Mouse (Mus musculus) liver, embryonic 12.5 days (tissue): ENCODE measurements at regions not wholly inside any gene's neighbourhood (a gene's known extent, or its start where the extent isn't known, plus 50 kb on each side); places are given as distances from the start of the nearest gene placed in this dataset.

ENCODE experiments used
- ATAC-seq: fragments of 200-750 bp; cut with Nextera tagmentation; 2 replicates; pipeline ENCODE4 v1.8.0; 2017; ENCODE audit warnings: moderate number of reproducible peaks, mild to moderate bottlenecking, moderate library complexity
- H3K27ac ChIP-seq: fragments of 300-500 bp; sonication (generic); 2 replicates; pipeline ENCODE4 v1.5.1; 2016; ENCODE audit warnings: mild to moderate bottlenecking
- H3K27me3 ChIP-seq: fragments of 300-500 bp; sonication (generic); replicated peaks from 2 replicates; pipeline ENCODE4 v1.6.1; 2016; ENCODE audit warnings: mild to moderate bottlenecking, moderate library complexity
- H3K36me3 ChIP-seq: fragments of 300-500 bp; sonication (generic); 2 replicates; pipeline ENCODE4 v1.6.1; 2016; ENCODE audit warnings: mild to moderate bottlenecking, moderate library complexity
- H3K4me1 ChIP-seq: fragments of 300-500 bp; sonication (generic); 2 replicates; pipeline ENCODE4 v1.6.1; 2016
- H3K4me2 ChIP-seq: fragments of 300-500 bp; sonication (generic); 2 replicates; pipeline ENCODE4 v1.6.1; 2016; ENCODE audit warnings: mild to moderate bottlenecking, moderate library complexity
- H3K4me3 ChIP-seq: fragments of 300-500 bp; sonication (generic); 2 replicates; pipeline ENCODE4 v1.5.1; 2016; ENCODE audit warnings: mild to moderate bottlenecking, moderate library complexity
- H3K9ac ChIP-seq: fragments of 300-500 bp; sonication (generic); 2 replicates; pipeline ENCODE4 v1.6.1; 2016; ENCODE audit warnings: mild to moderate bottlenecking, moderate library complexity
- H3K9me3 ChIP-seq: fragments of 300-500 bp; sonication (generic); replicated peaks from 2 replicates; pipeline ENCODE4 v1.6.1; 2016; ENCODE audit warnings: mild to moderate bottlenecking, moderate library complexity
- WGBS: fragments of 180-500 bp; shearing (Covaris S2); methylation state at CpG from one replicate; pipeline ENCODE4 v1.1.7; 2016; ENCODE audit not compliant: insufficient replicate concordance; 5-methylcytosine and 5-hydroxymethylcytosine counted together

- H3K4me2 ChIP-seq = no peak overlapping the region
- H3K4me3 ChIP-seq = no peak overlapping the region
- no peaks in the 10 kb centered on the region for H3K4me1 ChIP-seq
- no peak for ATAC-seq
- no peaks in the 10 kb centered on the region for H3K27me3 ChIP-seq
- WGBS = 64% methylated on average over 2 of the region's 2 CpGs
- no peaks in the 10 kb centered on the region for H3K9me3 ChIP-seq
- no peaks in the 10 kb centered on the region for H3K36me3 ChIP-seq
- no peak overlapping the region for H3K27ac ChIP-seq
- no peak overlapping the region for H3K9ac ChIP-seq
Measured at GRCm38 (mm10) chr9:31794911-31795310, 118.4 kb downstream of the Barx2 start.

DNA sequence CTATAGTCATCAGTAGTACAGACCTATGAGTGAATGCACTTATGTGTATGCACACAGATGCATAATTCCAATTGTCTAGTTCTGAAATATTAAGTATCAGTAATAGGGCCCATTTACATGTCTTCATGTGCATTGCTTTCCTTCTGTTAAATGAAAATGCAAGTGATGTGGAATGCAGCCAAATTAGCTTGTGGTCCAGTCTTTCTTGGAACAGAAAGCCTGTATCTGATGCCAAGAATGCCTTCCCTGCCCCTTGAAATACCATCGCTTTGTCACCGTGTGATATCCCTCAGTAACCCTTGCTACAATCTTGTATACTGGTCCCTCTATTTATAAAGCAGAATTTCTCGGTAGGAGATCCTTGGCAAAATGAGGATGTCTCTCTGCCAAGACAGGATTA is 137.3 kb downstream of the Barx2 start:
- Histone ChIP-seq H3K4me3 (no peak overlapping the region), H3K4me2 (no peak overlapping the region), H3K9ac (no peak overlapping the region), H3K36me3 (no peaks in the 10 kb centered on the region), H3K4me1 (no peaks in the 10 kb centered on the region), H3K27me3 (no peaks in the 10 kb centered on the region), H3K27ac (no peak overlapping the region), H3K9me3 (0 out of 2 replicates have a peak, but pooled peaks cover 4% of the 10 kb centered on the region)
- no peak for ATAC-seq
- 70% methylated on average over 3 of the region's 3 CpGs for whole genome bisulfite sequencing

DNA sequence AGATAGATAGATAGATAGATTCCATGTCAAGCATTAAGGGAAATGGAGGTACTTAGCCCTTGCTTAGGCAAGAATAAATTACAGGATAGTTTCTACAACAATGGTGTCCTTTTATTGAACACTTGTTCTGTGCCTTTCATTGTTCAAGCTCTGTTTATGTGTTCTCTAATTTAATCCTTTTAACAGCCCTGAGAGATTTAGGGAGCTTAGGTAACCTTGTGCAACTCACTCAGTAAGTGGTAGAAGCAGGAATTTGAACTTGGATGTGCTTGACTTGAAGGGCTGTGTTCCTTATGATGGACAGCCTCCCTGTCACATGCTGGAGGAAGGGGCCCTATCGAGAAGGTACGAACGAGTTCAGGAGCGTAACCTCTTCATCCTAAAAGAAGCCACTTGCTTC is 147.9 kb downstream of the Barx2 start:
- Histone ChIP-seq H3K4me2 (no peak overlapping the region), H3K27me3 (no peaks in the 10 kb centered on the region), H3K36me3 (no peaks in the 10 kb centered on the region), H3K9me3 (no peaks in the 10 kb centered on the region), H3K4me1 (no peaks in the 10 kb centered on the region), H3K27ac (no peak overlapping the region), H3K4me3 (no peak overlapping the region), H3K9ac (no peak overlapping the region)
- WGBS = 74% methylated on average over 4 of the region's 4 CpGs
- no peak for ATAC-seq

- Histone ChIP-seq H3K4me1 (no peaks in the 10 kb centered on the region), H3K27ac (no peak overlapping the region), H3K9ac (no peak overlapping the region), H3K9me3 (no peaks in the 10 kb centered on the region), H3K27me3 (no peaks in the 10 kb centered on the region), H3K4me3 (no peak overlapping the region), H3K36me3 (no peaks in the 10 kb centered on the region), H3K4me2 (no peak overlapping the region)
- WGBS = 57% methylated on average over 6 of the region's 6 CpGs
- ATAC-seq = no peak
Measured at GRCm38 (mm10) chr9:31757894-31758561, 155.2 kb downstream of the Barx2 start.

- no peak overlapping the region for H3K27ac ChIP-seq
- no peaks in the 10 kb centered on the region for H3K36me3 ChIP-seq
- no peak overlapping the region for H3K4me3 ChIP-seq
- H3K9ac ChIP-seq = no peak overlapping the region
- no peaks in the 10 kb centered on the region for H3K9me3 ChIP-seq
- H3K4me2 ChIP-seq = no peak overlapping the region
- H3K27me3 ChIP-seq = no peaks in the 10 kb centered on the region
- no peaks in the 10 kb centered on the region for H3K4me1 ChIP-seq
- no peak for ATAC-seq
Measured at GRCm38 (mm10) chr9:31730443-31730842, 182.8 kb downstream of the Barx2 start.

GRCm38 (mm10) chr9:31719309-31719708 is 194.0 kb downstream of the Barx2 start:
- H3K36me3 ChIP-seq = no peaks in the 10 kb centered on the region
- ATAC-seq = no peak
- H3K4me1 ChIP-seq = no peaks in the 10 kb centered on the region
- H3K27ac ChIP-seq = no peak overlapping the region
- no peak overlapping the region for H3K9ac ChIP-seq
- no peak overlapping the region for H3K4me2 ChIP-seq
- H3K27me3 ChIP-seq = no peaks in the 10 kb centered on the region
- no peak overlapping the region for H3K4me3 ChIP-seq
- 45% methylated on average over 6 of the region's 6 CpGs for WGBS
- H3K9me3 ChIP-seq = no peaks in the 10 kb centered on the region

DNA sequence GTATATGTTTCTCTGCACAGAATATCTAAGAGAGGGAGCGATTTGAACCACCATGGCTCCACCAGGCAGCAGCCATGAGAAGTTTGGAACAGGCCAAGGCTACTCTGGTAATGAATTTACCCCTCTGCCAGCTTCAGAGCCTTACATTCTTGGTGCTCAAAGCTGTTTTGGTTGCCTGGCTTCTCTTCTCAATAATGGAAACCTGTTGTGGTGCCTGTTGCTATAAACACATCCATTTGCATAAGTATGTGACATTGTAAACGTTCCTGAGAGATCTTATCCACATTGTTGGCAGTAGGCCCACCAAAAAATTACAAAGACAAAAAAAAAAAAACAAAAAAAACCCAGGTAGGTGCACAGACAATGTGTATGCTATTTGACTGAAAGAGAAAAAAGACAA is 203.2 kb downstream of the Barx2 start:
- H3K4me3 ChIP-seq = no peak overlapping the region
- no peak for ATAC-seq

GRCm38 (mm10) chr9:31706688-31707087 is 206.6 kb downstream of the Barx2 start:
- Histone ChIP-seq H3K9ac (no peak overlapping the region), H3K4me1 (no peaks in the 10 kb centered on the region), H3K27me3 (no peaks in the 10 kb centered on the region), H3K4me3 (no peak overlapping the region), H3K9me3 (no peaks in the 10 kb centered on the region), H3K4me2 (no peak overlapping the region), H3K27ac (no peak overlapping the region), H3K36me3 (no peaks in the 10 kb centered on the region)
- no peak for ATAC-seq
- WGBS = 72% methylated on average over 6 of the region's 7 CpGs

More for the DNA sequence above, 203.2 kb downstream of the Barx2 start:
- Histone ChIP-seq H3K9ac (no peak overlapping the region), H3K4me1 (no peaks in the 10 kb centered on the region), H3K36me3 (no peaks in the 10 kb centered on the region), H3K27ac (no peak overlapping the region), H3K4me2 (no peak overlapping the region), H3K27me3 (no peaks in the 10 kb centered on the region), H3K9me3 (no peaks in the 10 kb centered on the region)
- WGBS = 37% methylated on average over 2 of the region's 2 CpGs

GRCm38 (mm10) chr9:31690921-31691475 is 222.3 kb downstream of the Barx2 start:
- H3K36me3 ChIP-seq = no peaks in the 10 kb centered on the region
- no peak for ATAC-seq
- no peak overlapping the region for H3K4me2 ChIP-seq
- H3K4me3 ChIP-seq = no peak overlapping the region
- H3K27me3 ChIP-seq = 0 out of 2 replicates have a peak, but pooled peaks cover 4% of the 10 kb centered on the region
- no peak overlapping the region for H3K9ac ChIP-seq
- H3K4me1 ChIP-seq = no peaks in the 10 kb centered on the region
- 63% methylated on average over 7 of the region's 7 CpGs for WGBS
- no peak overlapping the region for H3K27ac ChIP-seq
- no peaks in the 10 kb centered on the region for H3K9me3 ChIP-seq

GRCm38 (mm10) chr9:31688398-31688705 is 224.1 kb upstream of the Tmem45b start:
- Histone ChIP-seq H3K4me3 (no peak overlapping the region), H3K27me3 (0 out of 2 replicates have a peak, but pooled peaks cover 16% of the 10 kb centered on the region), H3K9me3 (no peaks in the 10 kb centered on the region), H3K4me2 (0 out of 2 replicates have a peak overlapping the region, but pooled peaks have one; percentile 13), H3K27ac (no peak overlapping the region), H3K9ac (no peak overlapping the region), H3K4me1 (0 out of 2 replicates have a peak, but pooled peaks cover 2% of the 10 kb centered on the region), H3K36me3 (no peaks in the 10 kb centered on the region)
- 14% methylated on average over 3 of the region's 3 CpGs for WGBS
- ATAC-seq = no peak

- WGBS = 27% methylated on average over 17 of the region's 17 CpGs
- Histone ChIP-seq H3K36me3 (no peaks in the 10 kb centered on the region), H3K27me3 (peaks cover 21% of the 10 kb centered on the region; the same call in 1 of the 2 replicates), H3K27ac (no peak overlapping the region), H3K4me1 (0 out of 2 replicates have a peak, but pooled peaks cover 4% of the 10 kb centered on the region), H3K9ac (no peak overlapping the region), H3K4me3 (no peak overlapping the region), H3K4me2 (0 out of 2 replicates have a peak overlapping the region, but pooled peaks have one; percentile 13), H3K9me3 (no peaks in the 10 kb centered on the region)
- no peak for ATAC-seq
Measured at GRCm38 (mm10) chr9:31687686-31688397, 223.6 kb upstream of the Tmem45b start.

- no peak for ATAC-seq
- no peaks in the 10 kb centered on the region for H3K36me3 ChIP-seq
- H3K9me3 ChIP-seq = no peaks in the 10 kb centered on the region
- H3K4me2 ChIP-seq = no peak overlapping the region
- H3K27ac ChIP-seq = no peak overlapping the region
- 0 out of 2 replicates have a peak, but pooled peaks cover 4% of the 10 kb centered on the region for H3K4me1 ChIP-seq
- no peak overlapping the region for H3K9ac ChIP-seq
- peaks cover 22% of the 10 kb centered on the region; the same call in 1 of the 2 replicates for H3K27me3 ChIP-seq
- no peak overlapping the region for H3K4me3 ChIP-seq
- 61% methylated on average over 5 of the region's 5 CpGs for WGBS
Measured at GRCm38 (mm10) chr9:31686466-31686865, 222.2 kb upstream of the Tmem45b start.
